In the genomic region with DNA sequence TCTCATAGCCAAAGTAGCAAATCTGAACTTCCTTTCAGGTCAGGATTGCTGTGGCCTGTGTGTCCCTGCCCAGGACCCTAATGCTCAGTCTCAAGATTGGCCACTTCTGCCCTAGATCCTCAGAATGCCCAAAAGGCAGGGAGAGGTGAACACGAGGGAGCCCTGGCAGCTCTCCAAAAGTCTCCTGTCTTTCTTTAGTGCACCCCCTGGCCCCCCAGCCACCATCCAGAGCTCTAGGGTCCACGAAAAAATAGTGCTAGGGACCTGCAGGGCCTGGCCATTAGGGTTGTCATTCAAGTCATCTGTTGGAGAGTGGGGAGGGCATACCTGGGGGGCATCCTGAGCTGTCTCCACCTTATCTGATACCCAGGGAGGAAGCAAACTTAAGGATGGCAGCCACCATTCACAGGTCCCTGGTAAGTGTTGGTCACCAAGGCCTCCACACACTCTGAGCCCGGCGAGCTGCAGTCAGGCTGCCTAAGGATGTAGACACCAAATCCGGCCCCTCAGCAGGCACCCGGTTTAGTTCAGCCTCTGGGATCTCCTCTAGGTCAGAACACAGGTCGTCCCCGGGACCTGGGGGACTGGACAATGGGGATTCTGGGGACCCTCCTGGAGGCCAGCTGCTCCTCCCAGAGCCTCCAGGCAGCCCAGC, we compare ENCODE assay signal across 8 mouse cellular contexts. TPM values are rescaled to one million over a fixed set of nuclear protein-coding genes. Genes with fewer than 3 reads are reported as not detected.
DNase-seq lines count a peak whose midpoint lies in the region; ATAC-seq and TF ChIP-seq lines count a peak whose summit lies in the region.

No protein-coding gene starts in this region.

- H3K9ac ChIP-seq in heart, embryonic 15.5 days: peak overlapping the region; percentile 82
- H3K9ac ChIP-seq in hindbrain, embryonic 14.5 days: peak overlapping the region; percentile 92
- H3K9ac ChIP-seq in midbrain, embryonic 14.5 days (replicated peaks; ENCODE audit: low read length): peak overlapping the region; percentile 85

- TF ChIP-seq CTCF in bone marrow macrophage, adult 2 months (IDR thresholded peaks at IDR 0.05; ENCODE audit: low read depth, low read length): no peak

- H3K4me3 ChIP-seq in heart, embryonic 15.5 days: peak overlapping the region; percentile 86
- H3K4me3 ChIP-seq in bone marrow macrophage, adult 2 months (ENCODE audit: insufficient read depth, low read length): peak overlapping the region; percentile 76
- peak overlapping the region; percentile 79 for H3K4me3 ChIP-seq in hindbrain, embryonic 14.5 days (replicated peaks; ENCODE audit: low read length)
- peak overlapping the region; percentile 83 for H3K4me3 ChIP-seq in midbrain, embryonic 14.5 days (replicated peaks; ENCODE audit: low read depth, low read length)

- peak overlapping the region; percentile 97; the same call in 1 of the 2 replicates for H3K27ac ChIP-seq in heart, embryonic 15.5 days
- no peak overlapping the region for H3K27ac ChIP-seq in bone marrow macrophage, adult 2 months (ENCODE audit: insufficient read depth, low read depth, low read length)
- peak overlapping the region; percentile 89; the same call in 1 of the 2 replicates for H3K27ac ChIP-seq in hindbrain, embryonic 14.5 days
- peak overlapping the region; percentile 91 for H3K27ac ChIP-seq in midbrain, embryonic 14.5 days (replicated peaks; ENCODE audit: low read depth, low read length)

- TF ChIP-seq POLR2A in bone marrow macrophage, adult 2 months (IDR thresholded peaks at IDR 0.05; ENCODE audit: borderline replicate concordance, low read depth, low read length): no peak

- peak overlapping the region; percentile 98 for H3K4me2 ChIP-seq in heart, embryonic 15.5 days
- H3K4me2 ChIP-seq in hindbrain, embryonic 14.5 days (replicated peaks): peak overlapping the region; percentile 95
- peak overlapping the region; percentile 97 for H3K4me2 ChIP-seq in midbrain, embryonic 14.5 days (ENCODE audit: low read length)

- peaks cover 33% of the 10 kb centered on the region for H3K4me1 ChIP-seq in heart, embryonic 15.5 days (replicated peaks)
- H3K4me1 ChIP-seq in bone marrow macrophage, adult 2 months (ENCODE audit: control insufficient read depth, insufficient read depth, low read length): peaks cover 6% of the 10 kb centered on the region; the same call in 1 of the 2 replicates
- peaks cover 33% of the 10 kb centered on the region for H3K4me1 ChIP-seq in hindbrain, embryonic 14.5 days (replicated peaks; ENCODE audit: control insufficient read depth, insufficient read depth, low read length)
- peaks cover 36% of the 10 kb centered on the region for H3K4me1 ChIP-seq in midbrain, embryonic 14.5 days (ENCODE audit: control insufficient read depth, insufficient read depth, low read length)

- WGBS in heart, embryonic 15.5 days: 67% methylated on average over 8 of the region's 8 CpGs
- WGBS in hindbrain, embryonic 14.5 days: 42% methylated on average over 8 of the region's 8 CpGs
- WGBS in midbrain, embryonic 14.5 days: 33% methylated on average over 8 of the region's 8 CpGs

- 0 out of 2 replicates have a peak, but pooled peaks cover under 1% of the 10 kb centered on the region for H3K36me3 ChIP-seq in heart, embryonic 15.5 days
- peaks cover 3% of the 10 kb centered on the region; the same call in 1 of the 2 replicates for H3K36me3 ChIP-seq in hindbrain, embryonic 14.5 days (replicated peaks; ENCODE audit: control insufficient read depth, insufficient read depth)
- 0 out of 2 replicates have a peak, but pooled peaks cover 3% of the 10 kb centered on the region for H3K36me3 ChIP-seq in midbrain, embryonic 14.5 days (ENCODE audit: control insufficient read depth, insufficient read depth, low read length)

- no peak for ATAC-seq in heart, embryonic 15.5 days (replicated peaks; ENCODE audit: insufficient number of reproducible peaks, insufficient read depth, low FRiP score, low read depth)
- no peak for ATAC-seq in hindbrain, embryonic 14.5 days (ENCODE audit: low FRiP score)
- ATAC-seq in midbrain, embryonic 14.5 days (ENCODE audit: low FRiP score, low TSS enrichment): no peak

- no peaks in the 10 kb centered on the region for H3K9me3 ChIP-seq in heart, embryonic 15.5 days (replicated peaks)
- no peaks in the 10 kb centered on the region for H3K9me3 ChIP-seq in hindbrain, embryonic 14.5 days (ENCODE audit: control insufficient read depth, low read length)
- H3K9me3 ChIP-seq in midbrain, embryonic 14.5 days (ENCODE audit: control insufficient read depth, low read length): no peaks in the 10 kb centered on the region

- H3K27me3 ChIP-seq in heart, embryonic 15.5 days: no peaks in the 10 kb centered on the region
- no peaks in the 10 kb centered on the region for H3K27me3 ChIP-seq in hindbrain, embryonic 14.5 days (ENCODE audit: control insufficient read depth, insufficient read depth, low read length)
- no peaks in the 10 kb centered on the region for H3K27me3 ChIP-seq in midbrain, embryonic 14.5 days (ENCODE audit: control insufficient read depth, insufficient read depth, low read length)

- no peak for DNase-seq in heart, postnatal 36 days
- DNase-seq in hindbrain, embryonic 14.5 days (ENCODE audit: low spot score): no peak
- no peak for DNase-seq in midbrain, embryonic 14.5 days
- DNase-seq in left cerebral cortex, adult 9 months (ENCODE audit: low spot score in 2 of 2): no peak
- DNase-seq in urinary bladder, adult 2 months (ENCODE audit: low spot score): no peak
- DNase-seq in gastrocnemius, adult 18-20 months (ENCODE audit: low spot score): no peak

- intact Hi-C loops in heart, postnatal 36 days (cut with DNase I): no loop called here

RNA-seq across cellular contexts. Expression of gene Hes6, which starts 2.1 kb away (rescaled TPM):
- polyA plus RNA-seq in heart, embryonic 15.5 days (2015; fragmentation: Nextera tagmentation; extraction: Ambion mirVana): 72.4 and 128 TPM in 2 replicates
- total RNA-seq in heart, postnatal 36 days (2021): 10 to 100 TPM; 18.0 to 20.1 TPM
- 25.3 and 28.7 TPM in 2 replicates for polyA plus RNA-seq in bone marrow macrophage, adult 2 months (2012; ENCODE audit: insufficient read depth, insufficient read length, missing spikeins)
- 125 and 129 TPM in 2 replicates for polyA plus RNA-seq in hindbrain, embryonic 14.5 days (2014; fragmentation: Nextera tagmentation; extraction: Ambion mirVana)
- polyA plus RNA-seq in midbrain, embryonic 14.5 days (2014; fragmentation: Nextera tagmentation; extraction: Ambion mirVana): 187 and 214 TPM in 2 replicates
- polyA plus RNA-seq in urinary bladder, adult 2 months (2012; rRNA removed): 24.5 and 29.0 TPM in 2 replicates
- 1 to 10 TPM; 6.0 to 6.4 TPM for total RNA-seq in gastrocnemius, adult 18-20 months (2021)

RNA-seq across cellular contexts. Expression of gene Ilkap, which starts 13.1 kb away (rescaled TPM):
- polyA plus RNA-seq in heart, embryonic 15.5 days (2015; fragmentation: Nextera tagmentation; extraction: Ambion mirVana): 96.7 and 110 TPM in 2 replicates
- total RNA-seq in heart, postnatal 36 days (2021): 10 to 100 TPM; 47.4 to 51.9 TPM
- polyA plus RNA-seq in bone marrow macrophage, adult 2 months (2012; ENCODE audit: insufficient read depth, insufficient read length, missing spikeins): 50.3 and 61.1 TPM in 2 replicates
- polyA plus RNA-seq in hindbrain, embryonic 14.5 days (2014; fragmentation: Nextera tagmentation; extraction: Ambion mirVana): 132 and 143 TPM in 2 replicates
- polyA plus RNA-seq in midbrain, embryonic 14.5 days (2014; fragmentation: Nextera tagmentation; extraction: Ambion mirVana): 132 and 141 TPM in 2 replicates
- 80.1 and 82.9 TPM in 2 replicates for polyA plus RNA-seq in urinary bladder, adult 2 months (2012; rRNA removed)
- total RNA-seq in gastrocnemius, adult 18-20 months (2021): 10 to 100 TPM; 35.4 to 40.1 TPM

RNA-seq across cellular contexts. Expression of gene Erfe, which starts 45.5 kb away (rescaled TPM):
- polyA plus RNA-seq in heart, embryonic 15.5 days (2015; fragmentation: Nextera tagmentation; extraction: Ambion mirVana): 0.78 and 1.5 TPM in 2 replicates
- not detected for total RNA-seq in heart, postnatal 36 days (2021)
- not detected in 2 replicates for polyA plus RNA-seq in bone marrow macrophage, adult 2 months (2012; ENCODE audit: insufficient read depth, insufficient read length, missing spikeins)
- 0.66 TPM in 1 of 2 replicates, not detected in the other for polyA plus RNA-seq in hindbrain, embryonic 14.5 days (2014; fragmentation: Nextera tagmentation; extraction: Ambion mirVana)
- 0.17 and 0.42 TPM in 2 replicates for polyA plus RNA-seq in midbrain, embryonic 14.5 days (2014; fragmentation: Nextera tagmentation; extraction: Ambion mirVana)
- 0.08 and 0.18 TPM in 2 replicates for polyA plus RNA-seq in urinary bladder, adult 2 months (2012; rRNA removed)
- total RNA-seq in gastrocnemius, adult 18-20 months (2021): 1 to 10 TPM; 1.2 to 1.6 TPM

RNA-seq across cellular contexts. Expression of gene Per2, which starts 47.4 kb away (rescaled TPM):
- 4.5 and 5.0 TPM in 2 replicates for polyA plus RNA-seq in heart, embryonic 15.5 days (2015; fragmentation: Nextera tagmentation; extraction: Ambion mirVana)
- 10 to 100 TPM in 1 of 2 experiments, 1 to 10 TPM in 1; 7.9 to 13.5 TPM for total RNA-seq in heart, postnatal 36 days (2021)
- 2.3 and 4.9 TPM in 2 replicates for polyA plus RNA-seq in bone marrow macrophage, adult 2 months (2012; ENCODE audit: insufficient read depth, insufficient read length, missing spikeins)
- polyA plus RNA-seq in hindbrain, embryonic 14.5 days (2014; fragmentation: Nextera tagmentation; extraction: Ambion mirVana): 3.5 and 5.2 TPM in 2 replicates
- 3.0 and 6.8 TPM in 2 replicates for polyA plus RNA-seq in midbrain, embryonic 14.5 days (2014; fragmentation: Nextera tagmentation; extraction: Ambion mirVana)
- polyA plus RNA-seq in urinary bladder, adult 2 months (2012; rRNA removed): 32.2 and 32.9 TPM in 2 replicates
- 1 to 10 TPM; 2.3 to 3.0 TPM for total RNA-seq in gastrocnemius, adult 18-20 months (2021)
